Mouse (Mus musculus) splenic B cell, adult 2 months (primary cell): Measurements from ENCODE around the gene Padi4.

ENCODE experiments used
- DNase-seq: peaks from one replicate; pipeline ENCODE4 v3.0.0-alpha.2; 2011; ENCODE audit warnings: low read depth, low spot score
- H3K27me3 ChIP-seq: 2 replicates; pipeline ENCODE4 v1.6.1; 2012; ENCODE audit warnings: mild to moderate bottlenecking, low read length, moderate library complexity, mixed read lengths; ENCODE audit not compliant: control insufficient read depth, poor library complexity, insufficient read depth, severe bottlenecking
- H3K36me3 ChIP-seq: 2 replicates; pipeline ENCODE4 v1.6.1; 2012; ENCODE audit warnings: mild to moderate bottlenecking, low read length, moderate library complexity, mixed read lengths; ENCODE audit not compliant: control insufficient read depth, poor library complexity, insufficient read depth, severe bottlenecking

Padi4 gene

GRCm38 (mm10) chr4:140709617-140710016 is 64.4 kb downstream of the Padi4 start:
- H3K27me3 ChIP-seq = no peaks in the 10 kb centered on the region
- peaks cover 19% of the 10 kb centered on the region for H3K36me3 ChIP-seq
- DNase-seq = no peak

GRCm38 (mm10) chr4:140709111-140709510 is 64.9 kb downstream of the Padi4 start:
- H3K36me3 ChIP-seq = peaks cover 19% of the 10 kb centered on the region
- H3K27me3 ChIP-seq = no peaks in the 10 kb centered on the region
- no peak for DNase-seq

- no peak for DNase-seq
- H3K36me3 ChIP-seq = peaks cover 16% of the 10 kb centered on the region
- no peaks in the 10 kb centered on the region for H3K27me3 ChIP-seq
Measured at GRCm38 (mm10) chr4:140708297-140708927, 65.6 kb downstream of the Padi4 start.

- DNase-seq = no peak
- no peaks in the 10 kb centered on the region for H3K27me3 ChIP-seq
- peaks cover 13% of the 10 kb centered on the region for H3K36me3 ChIP-seq
Measured at GRCm38 (mm10) chr4:140707615-140708014, 66.4 kb downstream of the Padi4 start.

- Histone ChIP-seq H3K36me3 (peaks cover 3% of the 10 kb centered on the region; the same call in 1 of the 2 replicates), H3K27me3 (no peaks in the 10 kb centered on the region)
- no peak for DNase-seq
Measured at GRCm38 (mm10) chr4:140704166-140704565, 69.9 kb downstream of the Padi4 start.

- Histone ChIP-seq H3K27me3 (no peaks in the 10 kb centered on the region), H3K36me3 (no peaks in the 10 kb centered on the region)
- DNase-seq = no peak
Measured at GRCm38 (mm10) chr4:140703636-140704035, 70.4 kb downstream of the Padi4 start.

- DNase-seq = peak; percentile 84
- no peaks in the 10 kb centered on the region for H3K27me3 ChIP-seq
- H3K36me3 ChIP-seq = no peaks in the 10 kb centered on the region
Measured at GRCm38 (mm10) chr4:140702611-140703327, 71.3 kb downstream of the Padi4 start.

GRCm38 (mm10) chr4:140701716-140702561 is 72.1 kb downstream of the Padi4 start:
- H3K27me3 ChIP-seq = no peaks in the 10 kb centered on the region
- DNase-seq = peak; percentile 82
- no peaks in the 10 kb centered on the region for H3K36me3 ChIP-seq

GRCm38 (mm10) chr4:140701049-140701715 is 72.9 kb downstream of the Padi4 start:
- Histone ChIP-seq H3K27me3 (no peaks in the 10 kb centered on the region), H3K36me3 (no peaks in the 10 kb centered on the region)
- peak; percentile 87 for DNase-seq

- no peaks in the 10 kb centered on the region for H3K27me3 ChIP-seq
- peak; percentile 73 for DNase-seq
- H3K36me3 ChIP-seq = no peaks in the 10 kb centered on the region
Measured at GRCm38 (mm10) chr4:140700269-140701018, 73.6 kb downstream of the Padi4 start, which contains the start of gene Rcc2. Gene Rcc2 (plus strand): TSS chr4:140700541.

GRCm38 (mm10) chr4:140699441-140700127 is 74.5 kb downstream of the Padi4 start:
- no peaks in the 10 kb centered on the region for H3K27me3 ChIP-seq
- no peaks in the 10 kb centered on the region for H3K36me3 ChIP-seq
- peak; percentile 88 for DNase-seq
